Mouse (Mus musculus): ENCODE results near the gene S1pr5. TPM values are rescaled to one million over a fixed set of nuclear protein-coding genes. Genes with fewer than 3 reads are reported as not detected.

S1pr5 gene
- polyA plus RNA-seq, 1 experiment = not detected

- H3K27ac ChIP-seq (ENCODE audit: insufficient read depth, low read depth, low read length) = no peak overlapping the region
- 56% methylated on average over 3 of the region's 3 CpGs for WGBS
- TF ChIP-seq POLR2A (IDR thresholded peaks at IDR 0.05; ENCODE audit: insufficient read depth, low read depth, low read length) (no peak), CTCF (IDR thresholded peaks at IDR 0.05; ENCODE audit: insufficient read depth, low read depth, low read length) (no peak)
- no peak overlapping the region for H3K4me3 ChIP-seq (ENCODE audit: insufficient read depth, low read depth, low read length)
- peaks cover 17% of the 10 kb centered on the region for H3K4me1 ChIP-seq (ENCODE audit: control insufficient read depth, insufficient read depth, low read length)
These were observed 38.5 kb upstream of the S1pr5 start for GRCm38 (mm10) chr9:21286753-21287152.

- Histone ChIP-seq H3K4me3 (ENCODE audit: insufficient read depth, low read depth, low read length) (no peak overlapping the region), H3K27ac (ENCODE audit: insufficient read depth, low read depth, low read length) (no peak overlapping the region), H3K4me1 (ENCODE audit: control insufficient read depth, insufficient read depth, low read length) (peaks cover 13% of the 10 kb centered on the region)
- TF ChIP-seq POLR2A (IDR thresholded peaks at IDR 0.05; ENCODE audit: insufficient read depth, low read depth, low read length) = no peak
- TF ChIP-seq CTCF (IDR thresholded peaks at IDR 0.05; ENCODE audit: insufficient read depth, low read depth, low read length) = no peak
- 84% methylated on average over 3 of the region's 3 CpGs for WGBS
These were observed 35.8 kb upstream of the S1pr5 start for GRCm38 (mm10) chr9:21283994-21284393.

- Histone ChIP-seq H3K4me3 (ENCODE audit: insufficient read depth, low read depth, low read length) (no peak overlapping the region), H3K27ac (ENCODE audit: insufficient read depth, low read depth, low read length) (no peak overlapping the region), H3K4me1 (ENCODE audit: control insufficient read depth, insufficient read depth, low read length) (peaks cover 10% of the 10 kb centered on the region)
- 89% methylated on average over 5 of the region's 5 CpGs for WGBS
- no peak for TF ChIP-seq POLR2A (IDR thresholded peaks at IDR 0.05; ENCODE audit: insufficient read depth, low read depth, low read length)
- no peak for TF ChIP-seq CTCF (IDR thresholded peaks at IDR 0.05; ENCODE audit: insufficient read depth, low read depth, low read length)
These were observed 35.3 kb upstream of the S1pr5 start for GRCm38 (mm10) chr9:21283591-21283990.

- Histone ChIP-seq H3K4me3 (ENCODE audit: insufficient read depth, low read depth, low read length) (no peak overlapping the region), H3K27ac (ENCODE audit: insufficient read depth, low read depth, low read length) (no peak overlapping the region), H3K4me1 (ENCODE audit: control insufficient read depth, insufficient read depth, low read length) (no peaks in the 10 kb centered on the region)
- TF ChIP-seq CTCF (IDR thresholded peaks at IDR 0.05; ENCODE audit: insufficient read depth, low read depth, low read length) (no peak), POLR2A (IDR thresholded peaks at IDR 0.05; ENCODE audit: insufficient read depth, low read depth, low read length) (no peak)
- WGBS = 83% methylated on average over 5 of the region's 5 CpGs
These were observed 29.5 kb upstream of the S1pr5 start for GRCm38 (mm10) chr9:21277776-21278175.

GRCm38 (mm10) chr9:21276307-21276706 is 28.1 kb upstream of the S1pr5 start:
- Histone ChIP-seq H3K4me3 (ENCODE audit: insufficient read depth, low read depth, low read length) (no peak overlapping the region), H3K4me1 (ENCODE audit: control insufficient read depth, insufficient read depth, low read length) (no peaks in the 10 kb centered on the region), H3K27ac (ENCODE audit: insufficient read depth, low read depth, low read length) (no peak overlapping the region)
- WGBS = 78% methylated on average over 8 of the region's 8 CpGs
- TF ChIP-seq POLR2A (IDR thresholded peaks at IDR 0.05; ENCODE audit: insufficient read depth, low read depth, low read length) = no peak
- no peak for TF ChIP-seq CTCF (IDR thresholded peaks at IDR 0.05; ENCODE audit: insufficient read depth, low read depth, low read length)

- 88% methylated on average over 12 of the region's 12 CpGs for WGBS
- no peaks in the 10 kb centered on the region for H3K4me1 ChIP-seq (ENCODE audit: control insufficient read depth, insufficient read depth, low read length)
- H3K4me3 ChIP-seq (ENCODE audit: insufficient read depth, low read depth, low read length) = no peak overlapping the region
- no peak overlapping the region for H3K27ac ChIP-seq (ENCODE audit: insufficient read depth, low read depth, low read length)
- TF ChIP-seq POLR2A (IDR thresholded peaks at IDR 0.05; ENCODE audit: insufficient read depth, low read depth, low read length) = no peak
- TF ChIP-seq CTCF (IDR thresholded peaks at IDR 0.05; ENCODE audit: insufficient read depth, low read depth, low read length) = no peak
These were observed 27.5 kb upstream of the S1pr5 start for GRCm38 (mm10) chr9:21275727-21276126.

- Histone ChIP-seq H3K27ac (ENCODE audit: insufficient read depth, low read depth, low read length) (no peak overlapping the region), H3K4me1 (ENCODE audit: control insufficient read depth, insufficient read depth, low read length) (no peaks in the 10 kb centered on the region), H3K4me3 (ENCODE audit: insufficient read depth, low read depth, low read length) (no peak overlapping the region)
- TF ChIP-seq CTCF (IDR thresholded peaks at IDR 0.05; ENCODE audit: insufficient read depth, low read depth, low read length) (no peak), POLR2A (IDR thresholded peaks at IDR 0.05; ENCODE audit: insufficient read depth, low read depth, low read length) (no peak)
- 83% methylated on average over 7 of the region's 7 CpGs for WGBS
These were observed 26.9 kb upstream of the S1pr5 start for GRCm38 (mm10) chr9:21275013-21275710.

GRCm38 (mm10) chr9:21274336-21274735 is 26.1 kb upstream of the S1pr5 start:
- Histone ChIP-seq H3K4me3 (ENCODE audit: insufficient read depth, low read depth, low read length) (no peak overlapping the region), H3K4me1 (ENCODE audit: control insufficient read depth, insufficient read depth, low read length) (no peaks in the 10 kb centered on the region), H3K27ac (ENCODE audit: insufficient read depth, low read depth, low read length) (no peak overlapping the region)
- 85% methylated on average over 3 of the region's 3 CpGs for WGBS
- TF ChIP-seq CTCF (IDR thresholded peaks at IDR 0.05; ENCODE audit: insufficient read depth, low read depth, low read length) (no peak), POLR2A (IDR thresholded peaks at IDR 0.05; ENCODE audit: insufficient read depth, low read depth, low read length) (no peak)

GRCm38 (mm10) chr9:21273520-21274228 is 25.4 kb upstream of the S1pr5 start:
- Histone ChIP-seq H3K27ac (ENCODE audit: insufficient read depth, low read depth, low read length) (no peak overlapping the region), H3K4me3 (ENCODE audit: insufficient read depth, low read depth, low read length) (no peak overlapping the region), H3K4me1 (ENCODE audit: control insufficient read depth, insufficient read depth, low read length) (no peaks in the 10 kb centered on the region)
- no peak for TF ChIP-seq POLR2A (IDR thresholded peaks at IDR 0.05; ENCODE audit: insufficient read depth, low read depth, low read length)
- TF ChIP-seq CTCF (IDR thresholded peaks at IDR 0.05; ENCODE audit: insufficient read depth, low read depth, low read length) = no peak
- WGBS = 83% methylated on average over 7 of the region's 7 CpGs
